Mouse (Mus musculus): ENCODE results near the gene Babam2. TPM values are rescaled to one million over a fixed set of nuclear protein-coding genes. Genes with fewer than 3 reads are reported as not detected.
"Not testable (repeated sequence)": the region's sequence is repeated elsewhere in the genome, so short reads cannot be mapped to it uniquely, and the experiment has no call there.

Babam2 gene
- polyA plus RNA-seq, 1 experiment = 92.8 TPM

- peak; percentile 54; the same call in 1 of the 2 replicates for TF ChIP-seq EP300 (IDR thresholded peaks at IDR 0.05; ENCODE audit: insufficient read depth, low read depth, low read length)
These were observed 161.4 kb downstream of the Babam2 start for GRCm38 (mm10) chr5:31858877-31859276.

GRCm38 (mm10) chr5:31860426-31860825 lies 162.9 kb downstream of the Babam2 start:
- TF ChIP-seq EP300 (IDR thresholded peaks at IDR 0.05; ENCODE audit: insufficient read depth, low read depth, low read length) (no peak), POLR2A (IDR thresholded peaks at IDR 0.05; ENCODE audit: insufficient read depth, low read length) (no peak), CTCF (IDR thresholded peaks at IDR 0.05; ENCODE audit: low read depth, low read length) (no peak)
- Histone ChIP-seq H3K9me3 (replicated peaks; ENCODE audit: control insufficient read depth, insufficient read depth, low read length, poor library complexity, severe bottlenecking) (no peaks in the 10 kb centered on the region), H3K27me3 (ENCODE audit: control insufficient read depth, insufficient read depth, low read length, poor library complexity, severe bottlenecking) (no peaks in the 10 kb centered on the region), H3K36me3 (ENCODE audit: control insufficient read depth, insufficient read depth, low read length, poor library complexity, severe bottlenecking) (no peaks in the 10 kb centered on the region), H3K4me3 (ENCODE audit: low read depth, low read length) (no peak overlapping the region), H3K9ac (ENCODE audit: low read depth, poor library complexity, severe bottlenecking) (no peak overlapping the region), H3K27ac (ENCODE audit: insufficient read depth, low read length) (no peak overlapping the region), H3K4me1 (ENCODE audit: control insufficient read depth, insufficient read depth, low read length) (peaks cover 7% of the 10 kb centered on the region)

More at GRCm38 (mm10) chr5:31858877-31859276, 161.4 kb downstream of the Babam2 start:
- not testable (repeated sequence) for H3K9me3 ChIP-seq (replicated peaks; ENCODE audit: control insufficient read depth, insufficient read depth, low read length, poor library complexity, severe bottlenecking); H3K4me1 ChIP-seq (ENCODE audit: control insufficient read depth, insufficient read depth, low read length); H3K27me3 ChIP-seq (ENCODE audit: control insufficient read depth, insufficient read depth, low read length, poor library complexity, severe bottlenecking); H3K36me3 ChIP-seq (ENCODE audit: control insufficient read depth, insufficient read depth, low read length, poor library complexity, severe bottlenecking)
- Histone ChIP-seq H3K9ac (ENCODE audit: low read depth, poor library complexity, severe bottlenecking) (peak overlapping the region; percentile 60), H3K27ac (ENCODE audit: insufficient read depth, low read length) (peak overlapping the region; percentile 73; the same call in 1 of the 2 replicates), H3K4me3 (ENCODE audit: low read depth, low read length) (peak overlapping the region; percentile 28)

GRCm38 (mm10) chr5:31860831-31861624 lies 163.5 kb downstream of the Babam2 start:
- no peak overlapping the region for H3K4me3 ChIP-seq (ENCODE audit: low read depth, low read length)
- peaks cover 7% of the 10 kb centered on the region for H3K4me1 ChIP-seq (ENCODE audit: control insufficient read depth, insufficient read depth, low read length)
- H3K9ac ChIP-seq (ENCODE audit: low read depth, poor library complexity, severe bottlenecking) = no peak overlapping the region
- no peaks in the 10 kb centered on the region for H3K36me3 ChIP-seq (ENCODE audit: control insufficient read depth, insufficient read depth, low read length, poor library complexity, severe bottlenecking)
- H3K27ac ChIP-seq (ENCODE audit: insufficient read depth, low read length) = peak overlapping the region; percentile 44; the same call in 1 of the 2 replicates
- H3K9me3 ChIP-seq (replicated peaks; ENCODE audit: control insufficient read depth, insufficient read depth, low read length, poor library complexity, severe bottlenecking) = no peaks in the 10 kb centered on the region
- no peaks in the 10 kb centered on the region for H3K27me3 ChIP-seq (ENCODE audit: control insufficient read depth, insufficient read depth, low read length, poor library complexity, severe bottlenecking)
- TF ChIP-seq EP300 (IDR thresholded peaks at IDR 0.05; ENCODE audit: insufficient read depth, low read depth, low read length) (no peak), POLR2A (IDR thresholded peaks at IDR 0.05; ENCODE audit: insufficient read depth, low read length) (no peak), CTCF (IDR thresholded peaks at IDR 0.05; ENCODE audit: low read depth, low read length) (no peak)

GRCm38 (mm10) chr5:31862753-31863468 lies 165.4 kb downstream of the Babam2 start:
- Histone ChIP-seq H3K4me1 (ENCODE audit: control insufficient read depth, insufficient read depth, low read length) (peaks cover 7% of the 10 kb centered on the region), H3K9ac (ENCODE audit: low read depth, poor library complexity, severe bottlenecking) (no peak overlapping the region), H3K4me3 (ENCODE audit: low read depth, low read length) (no peak overlapping the region), H3K36me3 (ENCODE audit: control insufficient read depth, insufficient read depth, low read length, poor library complexity, severe bottlenecking) (no peaks in the 10 kb centered on the region), H3K9me3 (replicated peaks; ENCODE audit: control insufficient read depth, insufficient read depth, low read length, poor library complexity, severe bottlenecking) (no peaks in the 10 kb centered on the region), H3K27me3 (ENCODE audit: control insufficient read depth, insufficient read depth, low read length, poor library complexity, severe bottlenecking) (no peaks in the 10 kb centered on the region), H3K27ac (ENCODE audit: insufficient read depth, low read length) (no peak overlapping the region)
- TF ChIP-seq CTCF (IDR thresholded peaks at IDR 0.05; ENCODE audit: low read depth, low read length) (no peak), EP300 (IDR thresholded peaks at IDR 0.05; ENCODE audit: insufficient read depth, low read depth, low read length) (no peak), POLR2A (IDR thresholded peaks at IDR 0.05; ENCODE audit: insufficient read depth, low read length) (no peak)

GRCm38 (mm10) chr5:31864095-31864494 lies 166.6 kb downstream of the Babam2 start:
- Histone ChIP-seq H3K27ac (ENCODE audit: insufficient read depth, low read length) (no peak overlapping the region), H3K4me3 (ENCODE audit: low read depth, low read length) (no peak overlapping the region), H3K9ac (ENCODE audit: low read depth, poor library complexity, severe bottlenecking) (no peak overlapping the region), H3K27me3 (ENCODE audit: control insufficient read depth, insufficient read depth, low read length, poor library complexity, severe bottlenecking) (no peaks in the 10 kb centered on the region), H3K9me3 (replicated peaks; ENCODE audit: control insufficient read depth, insufficient read depth, low read length, poor library complexity, severe bottlenecking) (no peaks in the 10 kb centered on the region), H3K4me1 (ENCODE audit: control insufficient read depth, insufficient read depth, low read length) (peaks cover 6% of the 10 kb centered on the region), H3K36me3 (ENCODE audit: control insufficient read depth, insufficient read depth, low read length, poor library complexity, severe bottlenecking) (no peaks in the 10 kb centered on the region)
- TF ChIP-seq CTCF (IDR thresholded peaks at IDR 0.05; ENCODE audit: low read depth, low read length) = no peak
- no peak for TF ChIP-seq EP300 (IDR thresholded peaks at IDR 0.05; ENCODE audit: insufficient read depth, low read depth, low read length)
- TF ChIP-seq POLR2A (IDR thresholded peaks at IDR 0.05; ENCODE audit: insufficient read depth, low read length) = no peak

- Histone ChIP-seq H3K9ac (ENCODE audit: low read depth, poor library complexity, severe bottlenecking) (no peak overlapping the region), H3K27me3 (ENCODE audit: control insufficient read depth, insufficient read depth, low read length, poor library complexity, severe bottlenecking) (no peaks in the 10 kb centered on the region), H3K27ac (ENCODE audit: insufficient read depth, low read length) (no peak overlapping the region), H3K36me3 (ENCODE audit: control insufficient read depth, insufficient read depth, low read length, poor library complexity, severe bottlenecking) (no peaks in the 10 kb centered on the region), H3K9me3 (replicated peaks; ENCODE audit: control insufficient read depth, insufficient read depth, low read length, poor library complexity, severe bottlenecking) (no peaks in the 10 kb centered on the region), H3K4me3 (ENCODE audit: low read depth, low read length) (no peak overlapping the region), H3K4me1 (ENCODE audit: control insufficient read depth, insufficient read depth, low read length) (peaks cover 2% of the 10 kb centered on the region)
- TF ChIP-seq POLR2A (IDR thresholded peaks at IDR 0.05; ENCODE audit: insufficient read depth, low read length) = no peak
- no peak for TF ChIP-seq EP300 (IDR thresholded peaks at IDR 0.05; ENCODE audit: insufficient read depth, low read depth, low read length)
- no peak for TF ChIP-seq CTCF (IDR thresholded peaks at IDR 0.05; ENCODE audit: low read depth, low read length)
These were observed 168.6 kb downstream of the Babam2 start for GRCm38 (mm10) chr5:31866071-31866470.
